In the genomic region with DNA sequence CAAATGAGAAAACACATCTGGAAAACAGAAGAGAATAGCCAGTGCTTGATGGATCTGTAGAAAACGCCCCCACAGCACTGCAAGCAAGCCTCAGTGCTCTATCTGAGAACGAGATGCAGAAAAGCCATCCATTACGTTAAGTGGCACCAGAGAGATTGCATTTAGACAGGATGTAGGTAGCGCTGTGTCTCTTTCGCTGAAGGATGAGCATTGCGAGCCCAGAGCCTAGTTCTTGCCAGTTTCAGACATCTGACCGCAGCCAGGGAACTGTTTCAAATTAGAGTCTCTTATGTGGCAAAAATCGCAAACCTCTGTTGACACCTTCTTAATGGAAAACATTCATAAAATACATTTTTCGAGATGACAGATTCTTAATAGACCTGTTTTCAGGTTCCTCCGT, we compare ENCODE assay signal across 8 mouse cellular contexts. TPM values are rescaled to one million over a fixed set of nuclear protein-coding genes. Genes with fewer than 3 reads are reported as not detected.
DNase-seq lines count a peak whose midpoint lies in the region; ATAC-seq and TF ChIP-seq lines count a peak whose summit lies in the region.

No protein-coding gene starts in this region.

- H3K27ac ChIP-seq in hindbrain, embryonic 10.5 days = peak overlapping the region; percentile 99
- no peak overlapping the region for H3K27ac ChIP-seq in liver, postnatal 0 days (ENCODE audit: low read depth)

- peak overlapping the region; percentile 86; the same call in 1 of the 2 replicates for H3K9ac ChIP-seq in liver, postnatal 0 days (replicated peaks)

- 28% methylated on average over 10 of the region's 10 CpGs for WGBS in hindbrain, embryonic 10.5 days
- WGBS in liver, postnatal 0 days (ENCODE audit: insufficient replicate concordance) = 47% methylated on average over 10 of the region's 10 CpGs

- DNase-seq in cerebellum, postnatal 10 days = peak; percentile 42 to 45
- no peak for DNase-seq in cerebellum, adult 11 months
- peak; percentile 5 to 15 for DNase-seq in B cell, adult 2 months
- peak; percentile 64 for DNase-seq in embryo, embryonic 10 days (ENCODE audit: low spot score)
- peak; percentile 6 for DNase-seq in hindbrain, embryonic 10.5 days (ENCODE audit: low spot score)
- DNase-seq in liver, postnatal 0 days = no peak
- DNase-seq in right cerebral cortex, postnatal 4 days = peak; percentile 10

- H3K4me2 ChIP-seq in liver, postnatal 0 days (ENCODE audit: low read depth, low read length) = peak overlapping the region; percentile 93

- no peak for TF ChIP-seq CTCF in liver, postnatal 0 days (IDR thresholded peaks at IDR 0.05; ENCODE audit: low read depth)

- H3K4me3 ChIP-seq in hindbrain, embryonic 10.5 days = peak overlapping the region; percentile 78
- H3K4me3 ChIP-seq in liver, postnatal 0 days (ENCODE audit: low read depth, low read length) = peak overlapping the region; percentile 81

- no peaks in the 10 kb centered on the region for H3K27me3 ChIP-seq in hindbrain, embryonic 10.5 days (ENCODE audit: insufficient read depth, poor library complexity, severe bottlenecking)
- H3K27me3 ChIP-seq in liver, postnatal 0 days (ENCODE audit: insufficient read depth, low read length) = no peaks in the 10 kb centered on the region

- no peak for TF ChIP-seq EP300 in liver, postnatal 0 days (IDR thresholded peaks at IDR 0.05; ENCODE audit: low read depth)

- peaks cover 42% of the 10 kb centered on the region for H3K36me3 ChIP-seq in hindbrain, embryonic 10.5 days
- H3K36me3 ChIP-seq in liver, postnatal 0 days (replicated peaks; ENCODE audit: insufficient read depth, low read length) = peaks cover 3% of the 10 kb centered on the region; the same call in 1 of the 2 replicates

- H3K4me1 ChIP-seq in hindbrain, embryonic 10.5 days (replicated peaks) = peaks cover 59% of the 10 kb centered on the region
- H3K4me1 ChIP-seq in liver, postnatal 0 days (ENCODE audit: insufficient read depth) = 0 out of 2 replicates have a peak, but pooled peaks cover 5% of the 10 kb centered on the region

- H3K9me3 ChIP-seq in hindbrain, embryonic 10.5 days = no peaks in the 10 kb centered on the region
- no peaks in the 10 kb centered on the region for H3K9me3 ChIP-seq in liver, postnatal 0 days (ENCODE audit: low read length)

- ATAC-seq in liver, postnatal 0 days = no peak
- ATAC-seq in granulocyte monocyte progenitor cell, adult 5-6 weeks (replicated peaks; ENCODE audit: poor library complexity, severe bottlenecking) = no peak

RNA-seq across cellular contexts. Expression of gene Ankrd50, which starts 1.1 kb away (rescaled TPM):
- polyA plus RNA-seq in hindbrain, embryonic 10.5 days (2016; fragmentation: Nextera tagmentation; extraction: Ambion mirVana) = 26.4 and 29.2 TPM in 2 replicates
- 2.1 and 2.2 TPM in 2 replicates for polyA plus RNA-seq in liver, postnatal 0 days (2015; fragmentation: Nextera tagmentation; extraction: Ambion mirVana)
- total RNA-seq in granulocyte monocyte progenitor cell, adult 5-6 weeks (2014; fragmentation: Nextera tagmentation) = 4.7 and 5.0 TPM in 2 replicates
- 6.2 TPM in 2 replicates for total RNA-seq in granulocyte monocyte progenitor cell, adult 5-6 weeks (2017)

Comparison
In these comparisons a context has a peak if more than half of its experiments do, and no peak if none do; other contexts are left out.
1. DNase-seq: peak in cerebellum, postnatal 10 days (2 of 2), B cell, adult 2 months (2 of 2), embryo, embryonic 10 days (single experiment), hindbrain, embryonic 10.5 days (single experiment) and right cerebral cortex, postnatal 4 days (single experiment); none in cerebellum, adult 11 months (single experiment) and liver, postnatal 0 days (single experiment).